Mouse (Mus musculus) olfactory bulb, adult 2 months (tissue): ENCODE data around the gene Isg15.

Experiments used
- CTCF ChIP-seq: fragments of 200-500 bp; IDR thresholded peaks from 2 replicates; pipeline ENCODE4 v1.5.1; 2012; ENCODE audit warnings: low read depth, mild to moderate bottlenecking, low read length, moderate library complexity; ENCODE audit not compliant: insufficient read depth
- POLR2A ChIP-seq: fragments of 200-500 bp; IDR thresholded peaks from 2 replicates; pipeline ENCODE4 v1.6.1; 2012; ENCODE audit warnings: mild to moderate bottlenecking, low read depth, low read length, moderate library complexity; ENCODE audit not compliant: insufficient read depth

- TF ChIP-seq POLR2A (no peak), CTCF (no peak)
Observed at GRCm38 (mm10) chr4:156213134-156213533, 12.5 kb upstream of the Isg15 start.
